Mouse (Mus musculus) neural tube, embryonic 14.5 days (tissue): ENCODE results near the gene Kbtbd4. TPM values are rescaled to one million over a fixed set of nuclear protein-coding genes. Genes with fewer than 3 reads are reported as not detected.

Experiments
- ATAC-seq: fragments of 200-750 bp; cut with Nextera tagmentation; 2 replicates; pipeline ENCODE4 v1.8.0; 2017; ENCODE audit warnings: low read depth, mild to moderate bottlenecking, moderate TSS enrichment, moderate library complexity
- H3K27ac ChIP-seq: fragments of 300-500 bp; sonication (generic); 2 replicates; pipeline ENCODE4 v1.5.1; 2014; ENCODE audit warnings: low read depth, mild to moderate bottlenecking, control low read depth, low read length, moderate library complexity, mixed read lengths
- H3K27me3 ChIP-seq: fragments of 300-500 bp; sonication (generic); 2 replicates; pipeline ENCODE4 v1.6.1; 2014; ENCODE audit warnings: low read length; ENCODE audit not compliant: control insufficient read depth, insufficient read depth
- H3K36me3 ChIP-seq: fragments of 300-500 bp; sonication (generic); 2 replicates; pipeline ENCODE4 v1.6.1; 2014; ENCODE audit warnings: low read length, mixed read lengths; ENCODE audit not compliant: control insufficient read depth, insufficient read depth
- H3K4me1 ChIP-seq: fragments of 300-500 bp; sonication (generic); 2 replicates; pipeline ENCODE4 v1.6.1; 2014; ENCODE audit warnings: low read length; ENCODE audit not compliant: control insufficient read depth, insufficient read depth
- H3K4me2 ChIP-seq: fragments of 300-500 bp; sonication (generic); 2 replicates; pipeline ENCODE4 v1.6.1; 2014; ENCODE audit warnings: mild to moderate bottlenecking, low read depth, low read length, control low read depth
- H3K4me3 ChIP-seq: fragments of 300-500 bp; sonication (generic); 2 replicates; pipeline ENCODE4 v1.5.1; 2014; ENCODE audit warnings: low read depth, low read length, control low read depth, mixed read lengths
- H3K9ac ChIP-seq: fragments of 300-500 bp; sonication (generic); replicated peaks from 2 replicates; pipeline ENCODE4 v1.6.1; 2014; ENCODE audit warnings: low read depth, mild to moderate bottlenecking, control low read depth, low read length, mixed read lengths
- H3K9me3 ChIP-seq: fragments of 300-500 bp; sonication (generic); 2 replicates; pipeline ENCODE4 v1.6.1; 2016; ENCODE audit warnings: low read length; ENCODE audit not compliant: control insufficient read depth
- WGBS: fragments of 180-500 bp; shearing (Covaris S2); extraction: QIAGEN DNeasy Blood & Tissue Kit; methylation state at CpG from one replicate; pipeline ENCODE4 v1.1.7; 2014; 5-methylcytosine and 5-hydroxymethylcytosine counted together
- polyA plus RNA-seq: library from polyadenylated mRNA; unstranded; fragments of >200 nt; fragmentation: Nextera tagmentation; extraction: Ambion mirVana; gene quantifications from 2 replicates; pipeline ENCODE4 v1.2.1, GENCODE M21; 2014

Kbtbd4 gene
- polyA plus RNA-seq, 1 experiment from 2014 or later = 47.5 TPM

DNA sequence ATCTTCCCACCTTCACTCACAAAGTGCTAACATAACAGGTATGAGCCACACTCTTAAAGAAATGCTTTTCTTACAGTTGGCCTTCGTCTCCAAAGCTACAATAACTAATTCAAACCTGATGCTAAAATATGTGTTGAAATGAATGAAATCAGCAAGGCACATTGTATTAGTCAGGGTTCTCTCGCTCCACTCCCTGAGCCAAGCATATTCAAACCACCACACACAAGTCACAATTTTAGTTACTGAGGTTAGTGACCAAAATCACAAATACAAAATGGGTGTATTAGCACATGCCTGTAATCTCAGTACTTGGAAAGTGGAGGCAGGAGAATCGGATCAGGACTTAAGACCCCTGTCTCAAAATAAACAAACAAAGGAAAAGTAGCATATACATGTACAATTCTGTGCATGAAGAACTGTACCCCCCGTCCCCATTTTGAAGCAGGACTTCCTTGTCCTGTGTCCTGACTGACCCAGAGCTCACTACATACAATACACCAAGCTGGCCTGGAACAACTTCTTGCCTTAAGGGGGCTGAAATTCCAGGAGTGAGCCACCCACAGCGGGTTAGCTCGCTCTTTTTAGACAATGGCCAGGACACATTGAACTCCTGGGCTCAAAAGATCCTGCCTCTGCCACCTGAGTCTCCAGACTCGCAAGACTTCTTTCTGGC is 12.2 kb downstream of the Kbtbd4 start:
- no peaks in the 10 kb centered on the region for H3K27me3 ChIP-seq
- H3K27ac ChIP-seq = peak overlapping the region; percentile 87
- peak overlapping the region; percentile 89 for H3K4me2 ChIP-seq
- H3K4me1 ChIP-seq = peaks cover 13% of the 10 kb centered on the region; the same call in 1 of the 2 replicates
- no peaks in the 10 kb centered on the region for H3K9me3 ChIP-seq
- ATAC-seq = peak; percentile 16; the same call in 1 of the 2 replicates
- WGBS = 33% methylated on average over 7 of the region's 7 CpGs
- peak overlapping the region; percentile 96 for H3K9ac ChIP-seq
- peak overlapping the region; percentile 62 for H3K4me3 ChIP-seq
- H3K36me3 ChIP-seq = peaks cover 13% of the 10 kb centered on the region

DNA sequence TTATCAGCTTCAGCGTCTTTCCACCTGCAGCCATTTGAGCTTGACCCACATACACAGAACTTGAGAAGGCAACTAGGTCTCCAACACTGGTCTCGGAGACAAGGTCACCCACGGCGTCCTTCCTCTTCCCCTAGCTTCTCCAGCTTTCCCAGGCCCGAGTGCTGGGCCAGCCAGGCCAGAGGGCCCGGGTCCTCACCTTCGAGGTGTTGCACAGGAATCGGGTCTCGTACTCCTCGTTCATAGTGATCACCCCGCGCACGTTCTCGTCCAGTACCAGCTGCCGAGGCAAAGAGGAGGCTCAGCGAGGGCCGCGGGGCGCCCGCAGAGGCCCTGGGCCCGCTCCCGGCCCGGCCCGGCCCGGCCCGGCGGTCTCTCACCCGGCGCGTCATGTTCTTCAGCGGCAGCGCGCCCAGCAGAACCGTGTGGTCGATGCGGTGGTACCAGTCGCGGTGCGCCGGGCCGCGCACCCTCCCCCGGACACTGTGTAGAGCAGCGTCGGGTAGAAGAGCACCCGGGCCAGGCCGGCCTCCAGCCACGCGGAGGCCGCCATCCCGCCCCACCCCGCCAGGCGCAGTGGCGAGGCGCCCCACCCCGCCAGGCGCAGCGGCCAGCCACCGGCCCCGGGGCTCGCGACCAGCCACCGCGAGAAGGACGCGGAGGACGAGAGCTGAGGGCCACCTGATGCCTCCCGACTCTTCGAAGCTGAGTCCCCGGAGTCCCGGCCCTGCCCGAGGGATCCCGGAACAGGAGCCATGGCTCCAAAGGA is 12.9 kb downstream of the Kbtbd4 start:
- peak overlapping the region; percentile 96 for H3K9ac ChIP-seq
- peak overlapping the region; percentile 89 for H3K4me2 ChIP-seq
- H3K4me3 ChIP-seq = peak overlapping the region; percentile 62
- peaks cover 13% of the 10 kb centered on the region; the same call in 1 of the 2 replicates for H3K4me1 ChIP-seq
- H3K9me3 ChIP-seq = no peaks in the 10 kb centered on the region
- under 1% methylated on average over 51 of the region's 73 CpGs for WGBS
- no peaks in the 10 kb centered on the region for H3K27me3 ChIP-seq
- H3K27ac ChIP-seq = peak overlapping the region; percentile 87
- ATAC-seq = peak; percentile 87
- peaks cover 10% of the 10 kb centered on the region for H3K36me3 ChIP-seq

DNA sequence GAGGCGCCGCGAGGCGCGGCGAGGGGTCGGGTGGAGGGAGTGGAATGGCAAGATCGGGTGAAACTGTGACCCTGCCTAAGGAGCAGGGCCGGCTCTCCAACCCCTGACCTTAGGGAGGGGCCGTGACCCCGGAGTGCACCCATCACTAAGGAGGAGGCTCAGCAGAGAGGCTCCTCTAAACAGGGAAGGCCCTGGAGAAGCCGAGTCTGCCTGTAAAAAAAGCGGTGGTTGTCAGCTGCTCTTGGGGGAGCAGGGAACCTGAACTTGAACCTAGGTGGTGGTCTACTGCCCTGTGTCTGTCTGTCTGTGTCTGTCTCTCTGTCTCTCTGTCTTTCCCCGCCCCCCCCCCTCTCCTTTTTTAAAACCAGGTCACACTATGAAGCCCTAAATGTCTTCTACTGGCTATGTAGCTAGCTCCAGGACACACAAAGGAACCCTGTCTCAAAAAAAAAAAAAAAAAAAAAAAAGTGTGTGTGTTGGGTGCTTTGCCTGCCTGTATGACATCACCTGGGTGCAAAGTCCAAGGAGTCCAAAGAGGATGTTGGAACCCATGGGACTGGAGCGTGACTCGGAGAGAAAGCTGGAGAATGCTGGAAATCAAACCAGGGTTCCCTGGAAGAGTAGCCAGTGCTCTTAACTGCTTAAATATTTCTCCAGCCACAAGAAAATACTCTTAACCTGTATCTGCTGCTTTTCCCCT is 13.6 kb downstream of the Kbtbd4 start:
- Histone ChIP-seq H3K9me3 (no peaks in the 10 kb centered on the region), H3K4me3 (peak overlapping the region; percentile 62), H3K9ac (peak overlapping the region; percentile 96), H3K4me1 (peaks cover 13% of the 10 kb centered on the region; the same call in 1 of the 2 replicates), H3K4me2 (peak overlapping the region; percentile 89), H3K27ac (peak overlapping the region; percentile 87), H3K36me3 (peaks cover 5% of the 10 kb centered on the region; the same call in 1 of the 2 replicates), H3K27me3 (no peaks in the 10 kb centered on the region)
- ATAC-seq = peak; percentile 71
- WGBS = 11% methylated on average over 15 of the region's 16 CpGs

DNA sequence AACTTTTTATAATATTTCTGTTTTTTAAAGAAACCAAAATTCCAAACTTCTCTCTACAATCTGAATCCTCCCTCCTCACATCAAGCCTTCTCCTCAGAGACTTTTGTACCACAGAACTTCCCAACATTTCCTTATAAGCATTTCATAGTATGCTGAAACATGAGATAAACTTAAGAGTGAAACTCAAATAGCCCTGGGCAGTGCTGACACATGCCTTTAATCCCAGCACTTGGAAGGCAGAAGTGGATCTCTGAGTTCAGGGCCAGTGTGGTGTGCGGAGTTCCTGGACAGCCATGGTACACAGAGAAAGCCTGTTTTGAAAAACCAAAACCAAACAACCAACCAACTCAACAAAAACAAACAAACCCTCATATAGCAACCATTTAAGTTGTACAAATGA is 16.6 kb downstream of the Kbtbd4 start:
- no peaks in the 10 kb centered on the region for H3K27me3 ChIP-seq
- no peak overlapping the region for H3K4me3 ChIP-seq
- H3K4me2 ChIP-seq = no peak overlapping the region
- H3K36me3 ChIP-seq = no peaks in the 10 kb centered on the region
- 95% methylated on average over 1 of the region's 1 CpGs for WGBS
- no peak overlapping the region for H3K27ac ChIP-seq
- peaks cover 4% of the 10 kb centered on the region; the same call in 1 of the 2 replicates for H3K4me1 ChIP-seq
- ATAC-seq = no peak
- no peaks in the 10 kb centered on the region for H3K9me3 ChIP-seq
- H3K9ac ChIP-seq = no peak overlapping the region

DNA sequence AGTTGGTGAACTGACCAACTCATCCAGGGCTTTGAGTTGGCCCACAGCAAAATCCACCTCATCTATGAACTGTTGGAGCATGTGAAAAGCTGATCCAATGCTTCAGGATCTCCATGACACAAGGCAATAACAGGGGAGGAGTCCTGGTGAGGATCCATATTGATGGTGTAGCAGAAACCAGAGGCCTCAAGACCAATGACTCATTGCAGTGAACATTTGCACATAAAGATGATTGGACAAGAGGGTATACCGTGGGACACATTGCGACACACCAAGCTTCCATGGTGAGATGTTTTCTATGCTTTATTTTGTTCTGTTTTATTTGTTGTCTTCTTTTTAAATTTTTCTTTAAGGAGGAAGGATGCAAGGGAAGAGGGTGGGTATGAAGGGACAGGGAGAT is 18.1 kb downstream of the Kbtbd4 start:
- Histone ChIP-seq H3K4me2 (no peak overlapping the region), H3K27ac (no peak overlapping the region), H3K9ac (no peak overlapping the region), H3K36me3 (no peaks in the 10 kb centered on the region), H3K4me3 (no peak overlapping the region), H3K27me3 (no peaks in the 10 kb centered on the region), H3K9me3 (no peaks in the 10 kb centered on the region), H3K4me1 (no peaks in the 10 kb centered on the region)
- ATAC-seq = no peak
- 92% methylated on average over 2 of the region's 2 CpGs for WGBS

DNA sequence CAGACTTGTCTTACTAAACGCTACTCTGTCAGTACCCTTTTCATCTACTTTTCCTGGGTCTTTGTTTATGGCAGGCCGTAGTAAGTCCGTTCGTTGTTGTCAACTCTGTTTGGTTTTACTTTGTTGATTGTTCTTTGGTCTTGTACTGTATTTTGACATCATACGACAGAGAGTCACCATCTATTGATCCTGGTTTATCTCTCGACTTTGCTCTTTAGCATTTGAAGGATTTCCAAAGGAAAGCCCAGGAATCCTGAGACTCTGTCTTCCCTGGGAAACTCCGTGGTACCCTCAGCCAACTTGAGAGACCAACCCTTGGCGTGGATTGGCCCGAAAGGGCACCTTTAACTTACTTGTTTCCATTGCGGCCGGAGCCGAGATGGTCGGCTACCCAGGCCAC is 24.0 kb downstream of the Kbtbd4 start:
- 90% methylated on average over 13 of the region's 13 CpGs for WGBS
- no peak overlapping the region for H3K27ac ChIP-seq
- no peaks in the 10 kb centered on the region for H3K4me1 ChIP-seq
- no peak for ATAC-seq
- no peaks in the 10 kb centered on the region for H3K36me3 ChIP-seq
- no peak overlapping the region for H3K4me3 ChIP-seq
- H3K9me3 ChIP-seq = no peaks in the 10 kb centered on the region
- no peak overlapping the region for H3K4me2 ChIP-seq
- H3K27me3 ChIP-seq = no peaks in the 10 kb centered on the region
- H3K9ac ChIP-seq = no peak overlapping the region

DNA sequence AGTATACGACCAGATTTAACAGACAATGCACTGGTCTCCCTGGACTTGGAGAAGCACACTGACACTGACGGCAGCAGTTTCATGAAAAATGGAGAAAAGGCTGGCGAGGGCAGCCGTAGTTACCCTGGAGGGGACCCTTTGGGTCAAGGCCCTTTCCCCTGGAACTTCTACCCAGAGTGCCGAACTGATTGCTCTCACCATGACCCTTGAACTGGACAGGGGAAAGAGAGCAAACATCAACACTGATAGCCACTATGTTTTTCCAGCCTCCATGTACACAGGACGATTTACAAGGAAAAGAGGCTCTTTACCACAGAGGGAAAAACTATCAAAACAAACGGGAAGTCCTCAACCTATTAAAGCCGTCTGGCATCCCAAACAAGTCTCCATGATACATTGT is 27.3 kb downstream of the Kbtbd4 start:
- no peaks in the 10 kb centered on the region for H3K36me3 ChIP-seq
- WGBS = 83% methylated on average over 8 of the region's 8 CpGs
- no peak overlapping the region for H3K4me2 ChIP-seq
- no peaks in the 10 kb centered on the region for H3K27me3 ChIP-seq
- H3K4me3 ChIP-seq = no peak overlapping the region
- H3K27ac ChIP-seq = no peak overlapping the region
- no peaks in the 10 kb centered on the region for H3K4me1 ChIP-seq
- no peak overlapping the region for H3K9ac ChIP-seq
- no peaks in the 10 kb centered on the region for H3K9me3 ChIP-seq
- ATAC-seq = no peak

DNA sequence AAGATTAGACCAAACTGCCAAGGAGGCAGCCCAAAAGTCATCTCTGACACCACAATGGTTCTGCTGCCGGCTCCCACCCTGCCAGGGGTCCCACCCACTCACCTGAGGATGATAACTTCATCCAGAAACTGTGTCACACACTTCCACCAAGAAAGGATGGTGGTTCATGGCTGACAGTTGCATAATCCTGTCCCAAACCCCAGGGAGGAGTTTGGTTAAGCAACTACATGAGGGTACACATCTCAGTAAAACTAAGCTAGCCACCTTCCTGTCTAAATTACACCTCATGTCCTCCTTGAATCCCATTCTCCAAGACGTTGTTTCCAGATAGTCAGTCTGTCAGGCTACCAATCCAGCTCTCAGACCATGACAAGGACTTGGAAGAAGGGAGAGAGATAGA is 27.7 kb downstream of the Kbtbd4 start:
- H3K9ac ChIP-seq = no peak overlapping the region
- no peak overlapping the region for H3K4me2 ChIP-seq
- no peak for ATAC-seq
- no peaks in the 10 kb centered on the region for H3K36me3 ChIP-seq
- no peak overlapping the region for H3K27ac ChIP-seq
- 76% methylated on average over 2 of the region's 2 CpGs for WGBS
- no peaks in the 10 kb centered on the region for H3K4me1 ChIP-seq
- no peaks in the 10 kb centered on the region for H3K9me3 ChIP-seq
- H3K4me3 ChIP-seq = no peak overlapping the region
- H3K27me3 ChIP-seq = no peaks in the 10 kb centered on the region

DNA sequence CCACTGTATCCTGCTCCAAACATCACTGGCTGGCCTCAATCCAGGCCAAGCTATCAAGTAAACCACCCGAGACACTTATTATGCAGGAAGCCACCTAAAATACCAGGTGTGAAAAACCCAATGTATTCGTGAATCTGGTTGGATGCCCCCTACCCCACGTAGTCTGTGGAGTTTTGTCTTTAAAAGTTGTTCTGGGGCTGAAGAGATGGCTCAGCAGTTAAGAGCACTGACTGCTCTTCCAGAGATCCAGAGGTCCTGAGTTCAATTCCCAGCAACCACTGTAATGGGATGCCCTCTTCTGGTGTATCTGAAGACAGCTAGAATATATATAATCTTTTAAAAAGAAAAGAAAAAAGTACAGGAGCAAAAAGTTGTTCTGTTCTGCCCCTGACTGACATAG is 33.8 kb downstream of the Kbtbd4 start:
- no peak overlapping the region for H3K27ac ChIP-seq
- 81% methylated on average over 3 of the region's 3 CpGs for WGBS
- no peak for ATAC-seq
- no peak overlapping the region for H3K4me3 ChIP-seq
- H3K9ac ChIP-seq = no peak overlapping the region
- H3K36me3 ChIP-seq = no peaks in the 10 kb centered on the region
- peaks cover 18% of the 10 kb centered on the region for H3K4me1 ChIP-seq
- no peaks in the 10 kb centered on the region for H3K27me3 ChIP-seq
- H3K4me2 ChIP-seq = no peak overlapping the region
- H3K9me3 ChIP-seq = no peaks in the 10 kb centered on the region
